Mouse (Mus musculus) mesoderm, embryonic 11.5 days (tissue): ENCODE data around the gene Sipa1l2.
"Not testable (repeated sequence)": the region's sequence is repeated elsewhere in the genome, so short reads cannot be mapped to it uniquely, and the experiment has no call there.

Experiments used
- DNase-seq: peaks from one replicate; pipeline ENCODE4 v3.0.0-alpha.2; 2012; ENCODE audit warnings: low read depth, low spot score

Gene Sipa1l2

DNA sequence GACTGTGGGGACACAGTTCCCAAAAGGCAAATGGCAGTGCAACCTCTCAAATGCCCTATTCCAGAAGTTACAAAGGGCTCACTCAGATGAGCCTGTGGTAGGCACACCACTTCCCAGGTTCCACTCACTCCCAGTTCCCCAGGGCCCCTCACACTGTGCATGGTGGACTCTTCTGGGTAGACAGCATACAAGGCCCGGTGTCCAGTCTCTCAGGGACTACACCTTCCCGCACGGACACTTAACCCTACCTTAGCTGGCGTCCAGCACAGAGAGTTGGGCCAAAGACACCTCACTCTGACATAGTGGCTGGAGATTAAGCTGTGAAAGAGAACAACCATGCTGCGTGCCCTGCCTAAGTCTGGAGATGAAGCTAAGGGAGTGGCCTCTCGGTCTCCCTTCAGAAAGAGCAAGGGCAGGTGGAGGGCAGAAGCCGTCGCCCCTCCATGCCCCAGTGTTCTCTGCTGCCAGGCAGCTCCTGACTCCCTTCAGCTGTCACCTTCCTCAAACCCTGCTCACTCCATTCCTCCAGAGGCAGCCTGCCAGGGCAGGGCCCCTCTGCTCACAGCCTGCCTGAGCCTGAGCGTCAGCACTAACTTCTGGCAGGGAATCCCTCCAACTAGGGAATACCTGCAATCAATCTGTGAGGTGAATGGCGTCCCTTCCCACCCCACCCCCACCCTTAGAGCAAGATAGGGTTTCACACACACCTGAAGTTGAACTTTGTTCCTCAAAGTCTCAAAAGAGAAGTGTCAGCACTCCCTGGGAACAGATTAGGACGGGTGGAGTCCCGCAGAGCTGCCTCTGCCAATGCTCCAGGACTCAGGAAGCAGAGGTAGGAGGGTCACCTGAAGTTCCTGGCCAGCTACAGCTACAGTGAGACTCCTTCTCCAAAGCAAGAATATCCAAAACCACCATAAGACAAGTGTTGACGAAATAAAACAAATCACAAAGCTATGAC, 30.3 kb downstream of the Sipa1l2 start:
- DNase-seq, result no peak

GRCm38 (mm10) chr8:125538265-125538664, 31.3 kb downstream of the Sipa1l2 start:
- DNase-seq, result no peak

GRCm38 (mm10) chr8:125533709-125534108, 35.9 kb downstream of the Sipa1l2 start:
- no peak for DNase-seq

- DNase-seq, result no peak
Observed at GRCm38 (mm10) chr8:125532953-125533352, 36.7 kb downstream of the Sipa1l2 start.

DNA sequence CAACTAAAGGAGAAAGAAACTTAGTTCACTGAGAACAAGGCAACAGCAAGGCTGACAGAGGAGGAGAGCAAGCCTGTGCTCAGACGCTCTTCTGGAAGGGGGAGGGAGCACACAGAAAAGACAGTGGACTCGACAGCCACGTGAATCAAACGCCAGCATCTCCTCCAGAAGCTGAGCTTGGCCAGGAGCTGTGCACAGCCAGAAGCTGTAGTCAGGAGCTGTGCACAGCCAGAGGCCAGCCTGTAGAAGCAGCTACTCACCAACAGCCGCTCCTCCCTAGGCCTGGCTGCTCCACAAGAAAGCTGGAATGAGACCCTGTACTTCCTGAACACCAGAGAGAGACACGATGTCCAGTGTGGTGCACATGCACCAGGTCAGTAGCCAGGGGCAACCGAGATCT, 37.4 kb downstream of the Sipa1l2 start:
- no peak for DNase-seq

- DNase-seq, result no peak
Observed at GRCm38 (mm10) chr8:125531640-125532039, 38.0 kb downstream of the Sipa1l2 start.

GRCm38 (mm10) chr8:125531088-125531438, 38.5 kb downstream of the Sipa1l2 start:
- DNase-seq, result no peak

- DNase-seq, result no peak
Observed at GRCm38 (mm10) chr8:125530187-125531087, 39.2 kb downstream of the Sipa1l2 start.

DNA sequence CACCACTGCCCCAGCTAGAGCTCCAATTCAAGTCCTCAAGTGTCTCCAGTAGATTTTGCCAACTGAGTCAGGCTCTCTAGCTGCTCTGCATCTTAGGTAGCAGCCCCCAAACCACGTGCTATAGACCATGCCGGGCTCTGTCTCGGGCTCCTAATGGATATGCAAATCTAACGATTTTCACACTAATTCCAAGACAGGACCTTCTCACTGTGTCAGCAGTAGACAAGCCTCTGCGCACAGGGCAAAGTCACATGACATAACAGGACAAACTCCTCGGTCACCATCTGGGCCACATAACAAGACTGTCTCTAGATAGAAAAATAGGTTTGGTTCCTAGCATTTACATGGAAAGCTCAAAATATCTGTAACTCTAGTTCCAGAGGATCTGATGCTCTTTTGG, 40.6 kb downstream of the Sipa1l2 start:
- DNase-seq, result no peak

- DNase-seq, result no peak
Observed at GRCm38 (mm10) chr8:125527941-125528340, 41.7 kb downstream of the Sipa1l2 start.

GRCm38 (mm10) chr8:125526999-125527398, 42.6 kb downstream of the Sipa1l2 start:
- DNase-seq, result no peak

DNA sequence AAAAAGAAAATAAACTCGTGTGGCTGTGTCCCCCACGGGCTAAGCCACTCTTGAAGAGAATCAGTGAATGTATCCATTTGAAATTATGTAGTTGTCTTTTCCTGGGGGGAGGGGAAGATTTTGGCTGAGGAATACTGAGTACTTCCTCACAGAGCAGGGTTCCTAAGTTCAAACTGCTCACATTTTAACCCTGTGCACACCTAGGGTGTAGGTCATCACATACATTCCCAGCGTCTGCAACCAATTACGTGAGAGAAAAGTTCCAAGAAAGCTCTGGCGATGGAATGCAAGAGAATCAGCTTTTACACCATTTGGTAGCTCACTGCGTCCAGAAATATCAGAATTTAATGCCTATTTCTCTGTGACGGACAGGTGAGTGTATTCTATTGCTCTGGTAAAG, 43.0 kb downstream of the Sipa1l2 start:
- DNase-seq, result no peak

DNA sequence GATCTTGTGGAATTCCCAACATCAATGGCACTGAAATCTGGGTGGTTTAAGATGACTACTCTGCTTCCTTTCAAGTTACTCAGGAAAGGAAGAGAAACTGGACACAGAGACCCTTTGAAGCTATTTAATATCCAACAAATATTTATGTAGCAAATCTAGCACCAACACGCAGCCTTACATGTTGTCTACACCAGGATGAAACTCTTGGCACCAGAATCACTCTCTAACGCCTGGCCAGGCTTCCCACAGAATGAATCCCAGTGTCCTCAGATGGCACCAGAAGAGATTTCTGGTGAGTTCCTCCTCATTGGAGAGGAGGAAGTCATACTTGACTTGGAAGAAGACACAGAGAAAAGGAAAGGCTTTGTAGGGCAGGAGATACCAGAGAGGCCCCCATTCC, 45.1 kb downstream of the Sipa1l2 start:
- no peak for DNase-seq

- DNase-seq, result no peak
Observed at GRCm38 (mm10) chr8:125523213-125523612, 46.4 kb downstream of the Sipa1l2 start.

DNA sequence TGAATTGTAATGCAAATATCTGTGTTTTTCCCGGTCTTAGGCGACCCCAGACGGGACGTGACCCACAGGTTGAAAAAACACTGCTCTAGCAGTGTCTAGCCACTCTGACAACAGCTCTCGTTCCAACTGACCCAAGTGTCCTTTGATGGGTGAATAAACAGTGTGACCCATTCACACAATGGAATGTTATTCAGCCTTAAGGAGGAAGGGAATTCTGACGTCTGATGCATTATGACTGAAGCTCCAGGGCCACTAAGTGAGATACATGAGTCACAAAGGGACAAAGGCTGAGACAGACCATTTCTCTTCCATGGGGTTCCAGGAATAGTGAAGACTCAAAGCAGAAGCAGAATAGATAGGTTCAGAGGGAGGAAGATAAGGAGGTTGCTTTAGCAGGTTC, 47.5 kb downstream of the Sipa1l2 start:
- DNase-seq, result peak; percentile 65

GRCm38 (mm10) chr8:125521087-125521486, 48.5 kb downstream of the Sipa1l2 start:
- DNase-seq, result no peak

GRCm38 (mm10) chr8:125520308-125520707, 49.3 kb downstream of the Sipa1l2 start:
- DNase-seq, result not testable (repeated sequence)

DNA sequence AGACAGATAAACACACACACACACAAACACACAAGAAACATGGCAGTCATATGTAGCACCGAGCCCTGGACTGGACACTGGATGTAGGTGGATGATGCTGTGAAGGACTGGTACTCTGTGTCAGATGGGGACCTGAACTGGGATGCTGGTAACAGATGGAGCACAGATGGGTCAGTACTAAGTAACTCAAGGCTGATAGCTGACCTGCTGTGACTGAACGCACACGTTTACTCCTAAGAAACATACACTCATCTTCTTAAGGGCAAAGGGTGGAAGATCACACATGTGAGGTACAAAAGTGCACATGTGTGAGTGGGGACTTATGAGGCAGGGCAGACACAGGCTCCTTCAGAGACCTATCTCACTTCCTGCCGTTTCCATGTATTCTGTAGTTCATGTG, 50.7 kb downstream of the Sipa1l2 start:
- no peak for DNase-seq

DNA sequence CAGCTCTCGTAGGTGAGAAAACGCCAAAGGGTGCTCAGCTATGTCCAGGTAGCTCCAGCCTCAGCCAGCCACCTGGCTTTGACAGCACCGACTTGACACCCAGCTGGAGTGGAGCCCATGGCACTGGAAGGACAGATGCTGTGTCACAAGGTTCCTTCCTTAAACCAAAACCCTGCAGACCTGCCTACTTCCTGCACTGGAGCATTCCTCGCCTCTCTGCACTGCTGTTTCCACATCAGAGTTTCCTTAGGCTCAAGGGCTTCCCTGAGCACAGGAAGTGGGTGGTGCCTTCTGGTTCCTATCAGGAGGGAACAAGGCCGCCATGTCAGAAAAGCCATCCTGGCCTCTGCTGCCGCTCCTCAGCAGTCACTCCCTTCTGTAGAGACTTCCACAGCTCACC, 51.3 kb downstream of the Sipa1l2 start:
- DNase-seq, result no peak

DNA sequence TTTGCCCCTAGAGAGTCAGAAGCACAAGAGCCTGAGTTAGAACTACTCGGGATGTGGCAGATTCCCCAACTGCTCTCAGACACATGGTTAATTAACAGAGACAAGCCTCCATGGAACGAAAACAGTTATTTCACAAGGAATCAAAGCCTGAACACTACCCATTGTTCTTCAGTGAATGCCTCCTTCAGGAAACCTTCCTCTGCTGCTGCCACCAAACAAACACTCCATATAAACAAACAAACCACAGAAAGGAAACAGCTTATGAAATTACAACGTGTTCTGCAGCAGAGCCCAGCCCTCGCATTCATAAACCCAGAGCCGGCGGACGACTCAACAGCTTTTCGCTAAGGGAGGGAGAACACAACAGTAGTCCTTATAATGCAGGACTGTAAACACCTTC, 52.2 kb downstream of the Sipa1l2 start:
- DNase-seq, result no peak

- no peak for DNase-seq
Observed at GRCm38 (mm10) chr8:125516115-125516905, 53.3 kb downstream of the Sipa1l2 start.

GRCm38 (mm10) chr8:125515665-125516064, 53.9 kb downstream of the Sipa1l2 start:
- DNase-seq, result no peak
